Mouse (Mus musculus) lung, postnatal 36 days (tissue): ENCODE data around the gene Sugct.

Source experiments
- DNase-seq: peaks from one replicate; pipeline ENCODE4 v3.0.0; 2022; ENCODE audit warnings: mixed read lengths

The Sugct gene

DNA sequence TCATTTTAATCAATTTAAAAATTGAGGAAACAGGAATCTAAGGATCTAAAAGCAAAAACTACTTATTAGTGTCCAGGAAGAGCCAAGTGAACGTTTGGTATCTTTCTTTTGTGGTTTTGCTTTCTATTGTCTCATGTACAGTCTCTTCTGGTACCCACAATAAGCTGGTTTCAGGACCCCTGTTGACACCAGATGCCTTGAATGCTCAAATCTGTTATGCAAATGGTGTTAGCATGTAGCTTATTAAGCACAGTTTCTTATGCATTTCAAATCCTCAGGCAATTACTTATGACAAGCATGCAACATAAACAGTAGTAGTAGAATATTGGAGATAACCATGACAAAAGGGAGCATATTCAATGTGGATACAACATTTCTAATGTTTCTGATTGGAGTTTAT, 407.0 kb downstream of the Sugct start:
- DNase-seq = no peak

GRCm38 (mm10) chr13:17245936-17246335, 449.4 kb downstream of the Sugct start:
- no peak for DNase-seq

- DNase-seq = no peak
These were observed 478.8 kb downstream of the Sugct start for GRCm38 (mm10) chr13:17216524-17216923.

DNA sequence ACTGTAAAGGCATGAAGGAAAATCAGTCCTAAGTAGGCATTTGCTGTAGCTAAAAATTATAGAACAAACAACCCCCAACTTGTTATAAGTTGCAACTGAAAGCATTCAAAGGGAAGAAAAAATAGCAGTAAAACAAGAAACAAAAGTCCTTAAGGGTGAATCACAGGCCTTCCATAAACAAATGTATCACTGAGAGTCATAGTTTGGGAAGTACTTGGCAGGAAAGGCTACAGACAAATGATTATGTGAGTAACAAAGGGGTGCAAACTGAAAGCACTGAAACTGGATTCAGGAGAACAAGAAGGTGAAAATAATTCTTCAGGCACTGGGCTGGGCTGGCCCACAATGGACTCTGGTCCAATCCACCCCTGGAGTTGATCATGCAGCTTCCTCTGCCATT, 482.7 kb downstream of the Sugct start:
- no peak for DNase-seq

GRCm38 (mm10) chr13:17190180-17190762, 505.1 kb downstream of the Sugct start:
- no peak for DNase-seq

DNA sequence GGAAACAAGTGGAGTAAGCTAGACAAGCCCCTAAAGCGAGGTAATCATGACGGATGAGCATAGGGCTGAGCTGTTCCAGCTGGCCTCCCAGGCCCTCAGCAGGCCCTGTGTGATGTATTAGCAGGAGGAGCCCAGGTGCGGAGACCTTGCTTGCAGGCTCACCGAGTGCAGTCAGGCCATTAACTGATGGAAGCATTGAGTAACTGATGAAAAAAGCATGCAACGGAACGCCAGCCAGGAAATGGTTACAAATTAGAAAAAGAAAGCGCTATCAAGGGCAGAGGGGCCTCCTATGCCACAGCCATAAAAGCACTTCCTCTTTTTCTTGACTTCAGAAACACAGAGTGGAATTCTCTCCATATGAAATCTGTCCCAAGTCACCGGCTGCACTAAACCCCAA, 510.1 kb downstream of the Sugct start:
- no peak for DNase-seq

DNA sequence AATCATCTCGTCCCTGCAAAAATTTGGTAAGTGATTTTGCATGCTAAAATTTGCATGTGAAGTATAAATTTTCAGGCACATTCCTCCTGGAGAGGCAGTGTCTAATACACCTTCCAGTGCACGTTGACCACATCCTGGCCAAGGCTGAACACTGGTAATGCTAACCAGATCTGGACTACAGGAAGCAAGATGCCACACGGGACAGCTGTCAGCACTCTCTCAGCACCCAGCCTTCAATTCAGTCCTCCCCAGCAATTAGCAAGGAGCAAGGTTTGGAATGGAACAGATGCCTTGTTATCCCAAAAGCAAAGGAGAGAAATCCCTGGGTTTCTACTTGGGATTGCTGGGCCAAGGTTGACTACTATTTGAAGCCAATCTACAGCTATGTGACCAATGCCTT, 529.4 kb downstream of the Sugct start:
- DNase-seq = no peak

- DNase-seq = no peak
These were observed 530.6 kb downstream of the Sugct start for GRCm38 (mm10) chr13:17164721-17165120.

- DNase-seq = no peak
These were observed 548.8 kb downstream of the Sugct start for GRCm38 (mm10) chr13:17146441-17146992.

- DNase-seq = no peak
These were observed 579.3 kb downstream of the Sugct start for GRCm38 (mm10) chr13:17116073-17116472.

DNA sequence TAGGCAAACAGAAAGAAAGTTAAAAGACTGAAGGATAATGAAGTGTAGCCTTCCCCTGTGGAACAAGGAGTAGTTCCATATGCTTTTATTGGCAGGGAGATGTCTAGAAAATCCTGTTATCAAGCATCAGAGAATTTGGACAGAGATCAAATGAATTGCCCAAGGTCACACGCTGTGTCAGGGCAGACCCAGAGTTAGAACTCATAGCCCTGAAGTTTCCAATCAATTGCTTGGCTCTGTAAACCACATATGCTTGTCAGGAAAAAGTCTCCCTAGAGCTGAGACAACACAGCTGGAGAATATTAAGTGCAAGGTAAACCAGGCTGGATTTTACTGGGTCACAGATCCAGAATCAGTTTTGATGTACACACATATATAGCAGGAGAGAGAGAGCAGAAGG, 593.0 kb downstream of the Sugct start:
- DNase-seq = no peak

- DNase-seq = no peak
These were observed 608.8 kb downstream of the Sugct start for GRCm38 (mm10) chr13:17086547-17086946.

DNA sequence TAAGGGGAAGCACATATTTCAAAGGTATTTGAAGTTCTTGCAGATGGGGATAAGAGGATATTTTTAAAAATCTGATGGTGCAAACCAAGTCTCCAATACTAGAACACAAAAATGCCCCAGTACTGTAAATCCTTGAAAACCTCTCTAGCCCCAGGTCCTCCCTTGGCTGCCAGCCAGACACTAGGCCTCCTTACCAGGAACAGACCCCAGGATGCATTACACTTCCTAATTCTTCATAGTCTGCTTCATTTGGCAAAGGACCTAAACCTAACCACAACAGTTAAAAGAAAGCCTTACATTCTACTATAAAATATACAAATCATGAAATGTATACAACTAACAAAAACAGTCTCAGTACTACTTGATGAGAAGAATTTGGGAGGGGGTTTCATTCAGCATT, 609.2 kb downstream of the Sugct start:
- no peak for DNase-seq

DNA sequence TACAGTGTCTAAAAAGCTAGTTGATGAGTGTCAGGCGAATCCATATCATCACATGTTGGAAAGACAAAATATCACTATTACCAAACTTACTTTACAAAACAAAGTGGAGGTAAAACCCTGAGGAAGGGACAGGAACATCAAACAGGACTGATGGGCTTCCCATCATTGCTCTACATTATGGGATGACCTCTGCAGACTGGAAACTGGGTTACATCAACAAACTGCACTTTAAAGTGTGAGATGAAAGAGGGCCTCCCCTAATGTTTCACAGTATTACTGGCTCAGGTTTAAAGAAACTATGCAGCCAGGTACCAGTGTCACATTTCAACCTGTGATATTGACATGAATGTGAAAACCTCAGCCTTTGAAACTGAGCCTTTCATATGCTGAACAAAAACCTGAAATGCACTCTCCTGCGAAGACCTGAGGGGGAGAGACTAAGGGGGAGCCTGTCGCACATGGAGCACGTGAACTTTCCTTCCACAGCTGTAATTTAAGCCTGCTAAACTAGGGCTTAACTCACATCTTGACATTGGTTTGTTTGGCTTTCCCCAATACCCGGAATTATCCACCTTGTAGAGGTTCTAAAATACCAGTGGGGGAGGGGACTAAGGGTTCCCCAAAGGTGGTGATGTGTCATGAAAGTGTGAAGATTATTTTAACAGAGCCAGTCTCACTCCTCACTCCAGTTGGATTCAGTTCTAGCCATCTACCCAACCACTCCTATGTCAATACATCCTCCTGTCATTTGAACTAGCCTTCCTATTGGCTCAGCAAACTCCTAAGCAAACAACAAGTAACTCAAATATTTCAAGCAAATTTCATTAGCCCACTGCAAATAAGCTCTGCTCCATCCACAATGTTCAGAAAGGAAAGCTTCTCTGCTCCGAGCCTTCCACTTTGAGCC, 610.2 kb downstream of the Sugct start:
- no peak for DNase-seq

GRCm38 (mm10) chr13:17081618-17082017, 613.7 kb downstream of the Sugct start:
- DNase-seq = no peak

GRCm38 (mm10) chr13:17065552-17065951, 629.8 kb downstream of the Sugct start:
- DNase-seq = no peak

DNA sequence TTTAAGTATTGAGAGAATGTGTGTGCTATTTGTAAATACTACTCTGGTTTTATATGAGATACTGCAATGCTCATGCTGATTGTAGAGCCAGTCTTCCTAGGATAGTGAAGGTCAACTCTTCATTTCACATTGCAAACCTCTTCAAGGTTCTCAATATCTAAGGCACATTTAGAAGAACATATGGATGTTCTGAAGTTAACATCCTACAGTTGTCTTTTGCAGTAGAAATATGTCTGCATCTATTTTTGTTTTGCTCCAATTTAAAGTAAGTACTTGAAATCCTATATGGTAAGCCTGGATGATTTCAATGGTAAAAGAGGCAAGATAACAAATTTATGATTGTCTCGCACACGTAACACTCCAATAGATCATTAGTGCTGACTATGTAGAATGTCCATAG, 638.7 kb downstream of the Sugct start:
- DNase-seq = no peak

- no peak for DNase-seq
These were observed 651.7 kb downstream of the Sugct start for GRCm38 (mm10) chr13:17043426-17044224.

DNA sequence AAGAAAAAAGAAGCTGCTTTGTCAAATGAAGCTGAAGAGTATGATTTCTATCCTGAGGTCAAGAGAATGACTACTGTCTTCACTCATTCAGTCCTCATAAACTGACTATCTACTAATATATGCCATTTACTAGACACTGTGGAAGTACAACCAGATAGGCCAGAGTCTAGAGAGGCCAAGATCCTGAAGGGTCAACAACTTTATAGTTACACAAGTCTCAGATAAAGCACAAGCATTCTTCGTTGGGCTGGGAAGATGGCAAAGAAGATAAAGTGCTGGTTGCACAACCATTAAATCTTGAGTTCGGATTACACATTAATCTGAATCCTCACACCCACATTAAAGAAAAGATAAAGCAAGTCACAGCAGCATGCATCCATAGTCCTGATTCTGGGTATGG, 653.0 kb downstream of the Sugct start:
- DNase-seq = no peak

DNA sequence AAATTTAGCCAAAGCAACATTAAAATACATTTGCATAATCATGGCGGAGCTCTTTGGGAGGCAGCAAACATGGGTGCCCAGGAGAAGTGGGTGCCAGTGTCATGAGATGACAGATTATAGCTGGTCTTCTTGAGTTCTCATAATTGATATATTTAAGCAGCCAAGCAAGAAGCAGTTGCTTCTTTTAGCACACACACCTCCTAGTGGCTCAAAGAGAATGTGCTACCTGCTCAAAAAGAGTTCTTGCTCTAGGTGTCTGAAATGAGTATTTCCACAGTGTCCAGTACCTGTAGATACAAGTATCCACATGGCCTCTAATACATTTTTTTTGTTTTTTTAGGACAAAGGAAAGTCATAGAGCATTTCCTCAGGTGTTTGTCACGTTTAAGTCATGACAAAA, 655.6 kb downstream of the Sugct start:
- no peak for DNase-seq

DNA sequence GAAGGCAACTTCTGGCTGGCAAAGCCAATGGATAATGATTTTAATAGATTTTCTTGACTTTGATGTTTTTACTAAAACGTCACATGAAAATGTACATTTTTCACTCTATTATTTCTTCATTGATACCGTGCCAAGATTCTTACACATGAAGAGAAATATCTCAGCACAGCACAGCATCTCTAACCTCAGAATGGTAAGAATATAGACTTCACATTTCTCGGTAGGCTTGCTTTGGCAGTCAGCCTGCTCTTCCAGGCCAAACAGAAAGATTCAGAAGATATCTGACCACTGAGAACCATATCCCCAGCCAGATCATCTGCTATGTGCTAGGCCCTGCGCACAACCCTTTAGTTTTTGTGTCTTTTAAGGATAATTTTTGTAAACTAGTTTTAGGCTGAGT, 657.0 kb downstream of the Sugct start:
- no peak for DNase-seq

- no peak for DNase-seq
These were observed 657.5 kb downstream of the Sugct start for GRCm38 (mm10) chr13:17037899-17038298.

DNA sequence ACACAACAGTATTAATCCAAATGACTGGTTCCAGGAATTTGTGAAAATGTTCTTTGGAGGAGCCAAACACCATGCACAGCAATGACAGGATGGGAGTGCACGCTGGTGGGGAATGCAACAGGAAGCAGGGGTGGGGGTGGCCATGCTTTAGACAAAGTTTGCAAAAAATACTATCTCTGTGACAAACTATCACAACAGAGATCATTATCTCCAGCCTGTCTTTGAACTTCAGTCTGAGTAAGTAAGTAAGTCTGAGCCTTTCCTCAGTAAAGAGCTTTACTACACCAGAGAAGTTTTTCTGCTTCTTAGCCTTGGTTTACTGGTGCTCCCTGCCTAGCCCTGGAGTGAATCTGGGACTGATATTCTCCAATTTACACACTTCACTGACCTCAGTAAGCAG, 664.6 kb downstream of the Sugct start:
- no peak for DNase-seq
